10 mouse cellular contexts compared by ENCODE assay signal in the genomic region with DNA sequence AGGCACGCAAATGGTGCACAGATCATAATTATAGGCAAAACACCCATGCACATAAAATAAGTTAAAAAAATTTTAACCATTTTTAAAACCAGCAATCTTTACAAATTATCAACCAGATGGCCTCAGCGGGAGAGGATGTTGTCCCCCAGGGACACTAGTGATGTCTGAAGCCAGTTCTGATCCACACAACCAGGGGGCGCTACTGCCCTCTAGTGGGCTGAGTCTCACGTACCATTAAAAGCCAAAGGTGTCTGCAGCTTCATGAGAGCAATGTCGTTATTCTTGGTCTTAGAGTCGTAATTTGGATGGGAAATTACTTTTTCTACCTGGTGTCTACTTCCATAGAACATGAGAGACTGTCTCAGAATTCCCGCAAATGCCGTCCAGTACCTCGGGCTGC. TPM values are rescaled to one million over a fixed set of nuclear protein-coding genes. Genes with fewer than 3 reads are reported as not detected.
A peak's percentile ranks its signal among the peaks of the same experiment; 100 is the strongest.
DNase-seq lines count a peak whose midpoint lies in the region; ATAC-seq and TF ChIP-seq lines count a peak whose summit lies in the region.
"Had no signal": no experiment of that assay in that cellular context is flagged by ENCODE, and none has a peak within 500 bp of the region (broad histone marks: within the 10 kb centered on the region; RNA-seq: fewer than 3 reads in every experiment).

No protein-coding gene starts in this region.

- DNase-seq in kidney, adult 18-20 months: peak; percentile 61
- DNase-seq in MEL (ENCODE audit: low read depth, low spot score): peak; percentile 6
- DNase-seq in brain, adult 2 months (ENCODE audit: low read depth, low spot score): peak; percentile 41
- peak; percentile 47 to 63 for DNase-seq in heart, postnatal 14 days
- DNase-seq in left cerebral cortex, postnatal 14 days (ENCODE audit: low spot score in 2 of 2): peak; percentile 62 to 70
- peak; percentile 10 for DNase-seq in right cerebral cortex, postnatal 25 days
- DNase-seq in yolk sac, embryonic 10.5 days (ENCODE audit: low spot score): no peak

- WGBS in kidney, embryonic 14.5 days: 69% methylated on average over 9 of the region's 9 CpGs

- H3K27ac ChIP-seq in kidney, embryonic 14.5 days (ENCODE audit: low read depth, low read length): no peak overlapping the region
- no peak overlapping the region for H3K27ac ChIP-seq in MEL (ENCODE audit: control insufficient read depth, low read depth, low read length)
- H3K27ac ChIP-seq: neural tube, embryonic 13.5 days had no signal

- no peak overlapping the region for H3K4me3 ChIP-seq in kidney, embryonic 14.5 days (ENCODE audit: low read length)
- H3K4me3 ChIP-seq in MEL (ENCODE audit: control insufficient read depth in 1 of 2, insufficient read depth in 1 of 2, low read depth in 2 of 2, low read length in 2 of 2): no peak overlapping the region
- H3K4me3 ChIP-seq: neural tube, embryonic 13.5 days had no signal

- TF ChIP-seq RAD21 in MEL (IDR thresholded peaks at IDR 0.05; ENCODE audit: low read depth, low read length): peak; percentile 32

- no peaks in the 10 kb centered on the region for H3K9me3 ChIP-seq in kidney, embryonic 14.5 days (ENCODE audit: control insufficient read depth, low read length)
- H3K9me3 ChIP-seq in MEL (replicated peaks; ENCODE audit: insufficient read depth, low read length): no peaks in the 10 kb centered on the region
- H3K9me3 ChIP-seq: neural tube, embryonic 13.5 days had no signal

- no peak overlapping the region for H3K4me2 ChIP-seq in kidney, embryonic 14.5 days (replicated peaks; ENCODE audit: low read depth, low read length)
- H3K4me2 ChIP-seq: neural tube, embryonic 13.5 days had no signal

- H3K79me2 ChIP-seq in MEL (ENCODE audit: control insufficient read depth, insufficient read depth, low read length, poor library complexity): no peaks in the 10 kb centered on the region

- no peaks in the 10 kb centered on the region for H3K27me3 ChIP-seq in kidney, embryonic 14.5 days (ENCODE audit: control insufficient read depth, insufficient read depth, low read length)
- H3K27me3 ChIP-seq in MEL (ENCODE audit: control insufficient read depth in 1 of 2, insufficient read depth in 2 of 2, low read length in 2 of 2): no peaks in the 10 kb centered on the region
- H3K27me3 ChIP-seq: neural tube, embryonic 13.5 days had no signal

- intact Hi-C loops in heart, postnatal 14 days (cut with DNase I): loop anchor here (2.0 to 5.0 kb wide), 2 partner anchors 124 to 256 kb away; no protein-coding TSS in a partner anchor
- intact Hi-C loops in left cerebral cortex, postnatal 14 days (cut with DNase I): loop anchor here (5.0 to 10.0 kb wide), 2 partner anchors 126 to 254 kb away; no protein-coding TSS in a partner anchor

- H3K9ac ChIP-seq in kidney, embryonic 14.5 days (ENCODE audit: low read depth, low read length): no peak overlapping the region
- H3K9ac ChIP-seq in MEL (ENCODE audit: control insufficient read depth, low read depth, low read length, poor library complexity, severe bottlenecking): no peak overlapping the region
- H3K9ac ChIP-seq: neural tube, embryonic 13.5 days had no signal

- TF ChIP-seq CTCF in MEL (IDR thresholded peaks at IDR 0.05 in 2 of 3, conservative IDR thresholded peaks at IDR 0.05 in 1 of 3; ENCODE audit: control insufficient read depth in 1 of 3, insufficient read depth in 1 of 3, low read depth in 2 of 3, low read length in 3 of 3, poor library complexity in 1 of 3, severe bottlenecking in 1 of 3): peak; percentile 29 to 55 (median 43); a peak in 5 of 6 replicates

- ATAC-seq in kidney, embryonic 14.5 days (ENCODE audit: low FRiP score, low TSS enrichment): no peak

- TF ChIP-seq EP300 in MEL (IDR thresholded peaks at IDR 0.05; ENCODE audit: low read depth in 1 of 2, low read length in 2 of 2): no peak

- H3K4me1 ChIP-seq in kidney, embryonic 14.5 days (ENCODE audit: control insufficient read depth, insufficient read depth, low read length): no peaks in the 10 kb centered on the region
- no peaks in the 10 kb centered on the region for H3K4me1 ChIP-seq in MEL (ENCODE audit: control insufficient read depth in 1 of 2, insufficient read depth in 2 of 2, low read length in 2 of 2)
- H3K4me1 ChIP-seq: neural tube, embryonic 13.5 days had no signal

- no peaks in the 10 kb centered on the region for H3K36me3 ChIP-seq in kidney, embryonic 14.5 days (ENCODE audit: control insufficient read depth, insufficient read depth, low read length)
- H3K36me3 ChIP-seq in MEL (ENCODE audit: control insufficient read depth in 1 of 2, insufficient read depth in 2 of 2, low read length in 2 of 2): no peaks in the 10 kb centered on the region
- H3K36me3 ChIP-seq: neural tube, embryonic 13.5 days had no signal

- TF ChIP-seq POLR2A in MEL (IDR thresholded peaks at IDR 0.05; ENCODE audit: control insufficient read depth in 1 of 2, insufficient read depth in 1 of 2, low read depth in 1 of 2, low read length in 2 of 2, poor library complexity in 1 of 2): no peak

TF ChIP-seq in MEL, 35 proteins besides CTCF, POLR2A, EP300 and RAD21:
- no peak for TF ChIP-seq GABPA (IDR thresholded peaks at IDR 0.05; ENCODE audit: low read depth, low read length)
- no peak for TF ChIP-seq TAL1 (IDR thresholded peaks at IDR 0.05; ENCODE audit: low read length)
- TF ChIP-seq ZC3H11A (IDR thresholded peaks at IDR 0.05; ENCODE audit: low read depth, low read length): peak; percentile 19; the same call in 1 of the 2 replicates
- no peak for TF ChIP-seq TBP (IDR thresholded peaks at IDR 0.05; ENCODE audit: low read depth, low read length)

RNA-seq across cellular contexts. Expression of a gene that starts 42.3 kb away (rescaled TPM):
- 10.6 and 21.2 TPM in 2 replicates for polyA plus RNA-seq in kidney, embryonic 14.5 days (2014; fragmentation: Nextera tagmentation; extraction: Ambion mirVana)
- total RNA-seq in MEL (2012; rRNA removed): not detected in 2 replicates
- not detected for polyA plus RNA-seq in MEL (2012; ENCODE audit: insufficient read depth in 1 of 2, insufficient read length in 2 of 2, low read depth in 1 of 2, low replicate concordance in 2 of 2, missing spikeins in 1 of 2)
- total RNA-seq in heart, postnatal 14 days (2021): under 1 TPM in 1 of 2 experiments, not detected in 1; 0.36 TPM
- total RNA-seq in left cerebral cortex, postnatal 14 days (2021): not detected
- total RNA-seq: common myeloid progenitor, adult 5-6 weeks had no signal
- polyA plus RNA-seq: neural tube, embryonic 13.5 days had no signal

RNA-seq across cellular contexts. Expression of a gene that starts 54.0 kb away (rescaled TPM):
- polyA plus RNA-seq in kidney, embryonic 14.5 days (2014; fragmentation: Nextera tagmentation; extraction: Ambion mirVana): not detected in 2 replicates
- 19.2 and 20.6 TPM in 2 replicates for total RNA-seq in MEL (2012; rRNA removed)
- 10 to 100 TPM in 1 of 2 experiments, not detected in 1; 21.2 TPM for polyA plus RNA-seq in MEL (2012; ENCODE audit: insufficient read depth in 1 of 2, insufficient read length in 2 of 2, low read depth in 1 of 2, low replicate concordance in 2 of 2, missing spikeins in 1 of 2)
- not detected for total RNA-seq in heart, postnatal 14 days (2021)
- not detected for total RNA-seq in left cerebral cortex, postnatal 14 days (2021)
- polyA plus RNA-seq: neural tube, embryonic 13.5 days had no signal

Comparison
In these comparisons a context has a peak if more than half of its experiments do, and no peak if none do; other contexts are left out.
1. RNA of a gene that starts 54.0 kb away (total RNA-seq): 19.2 to 20.6 TPM in MEL; not detected in left cerebral cortex, postnatal 14 days and not detected in heart, postnatal 14 days; every median in the first group is over 10 times any median in the second.